Mouse (Mus musculus) heart, embryonic 14.5 days (tissue): ENCODE measurements around the gene Dgke. TPM values are rescaled to one million over a fixed set of nuclear protein-coding genes. Genes with fewer than 3 reads are reported as not detected.
"Not testable (repeated sequence)": the region's sequence is repeated elsewhere in the genome, so short reads cannot be mapped to it uniquely, and the experiment has no call there.

Experiments used
- ATAC-seq: fragments of 200-750 bp; cut with Nextera tagmentation; 2 replicates; pipeline ENCODE4 v1.8.0; 2017; ENCODE audit warnings: low read depth, moderate TSS enrichment; ENCODE audit not compliant: insufficient number of reproducible peaks, insufficient read depth, low FRiP score
- H3K27ac ChIP-seq, 2 experiments: fragments of 200-500 bp in 1 of 2; fragments of 300-500 bp in 1 of 2; sonication (generic) in 1 of 2; replicated peaks in 1 of 2; 2 replicates each; pipeline ENCODE4 v1.5.1; 2012 to 2014; ENCODE audit warnings: low read depth in 2 of 2, low read length in 2 of 2, control low read depth in 1 of 2, mild to moderate bottlenecking in 1 of 2, mixed read lengths in 1 of 2; ENCODE audit not compliant: control insufficient read depth in 1 of 2, insufficient read depth in 1 of 2
- H3K27me3 ChIP-seq: fragments of 300-500 bp; sonication (generic); 2 replicates; pipeline ENCODE4 v1.6.1; 2014; ENCODE audit warnings: mild to moderate bottlenecking, low read length, control low read depth; ENCODE audit not compliant: control insufficient read depth, insufficient read depth
- H3K36me3 ChIP-seq: fragments of 300-500 bp; sonication (generic); 2 replicates; pipeline ENCODE4 v1.6.1; 2014; ENCODE audit warnings: mild to moderate bottlenecking, control low read depth, low read length, mixed read lengths; ENCODE audit not compliant: control insufficient read depth, insufficient read depth
- H3K4me1 ChIP-seq, 2 experiments: fragments of 200-500 bp in 1 of 2; fragments of 300-500 bp in 1 of 2; sonication (generic) in 1 of 2; 2 replicates each; pipeline ENCODE4 v1.6.1; 2012 to 2014; ENCODE audit warnings: low read length in 2 of 2, control low read depth in 1 of 2, mixed read lengths in 1 of 2; ENCODE audit not compliant: control insufficient read depth in 2 of 2, insufficient read depth in 2 of 2
- H3K4me2 ChIP-seq: fragments of 300-500 bp; sonication (generic); 2 replicates; pipeline ENCODE4 v1.6.1; 2014; ENCODE audit warnings: mild to moderate bottlenecking, low read length
- H3K4me3 ChIP-seq, 2 experiments: fragments of 200-500 bp in 1 of 2; fragments of 300-500 bp in 1 of 2; sonication (generic) in 1 of 2; 2 replicates each; pipeline ENCODE4 v1.5.1; 2012 to 2014; ENCODE audit warnings: low read length in 2 of 2, mild to moderate bottlenecking in 2 of 2, control low read depth in 1 of 2, low read depth in 1 of 2, moderate library complexity in 1 of 2; ENCODE audit not compliant: control insufficient read depth in 1 of 2, insufficient read depth in 1 of 2
- H3K9ac ChIP-seq: fragments of 300-500 bp; sonication (generic); 2 replicates; pipeline ENCODE4 v1.6.1; 2014; ENCODE audit warnings: mild to moderate bottlenecking, low read length
- H3K9me3 ChIP-seq: fragments of 300-500 bp; sonication (generic); 2 replicates; pipeline ENCODE4 v1.6.1; 2016; ENCODE audit warnings: low read length, control low read depth; ENCODE audit not compliant: control insufficient read depth
- WGBS: fragments of 180-500 bp; shearing (Covaris S2); extraction: QIAGEN DNeasy Blood & Tissue Kit; methylation state at CpG from one replicate; pipeline ENCODE4 v1.1.7; 2014; 5-methylcytosine and 5-hydroxymethylcytosine counted together
- polyA plus RNA-seq: library from polyadenylated mRNA; unstranded; fragments of >200 nt; fragmentation: Nextera tagmentation; extraction: Ambion mirVana; gene quantifications from 2 replicates; pipeline ENCODE4 v1.2.1, GENCODE M21; 2014

Gene Dgke
- polyA plus RNA-seq, 1 experiment from 2014 or later: 6.7 TPM

GRCm38 (mm10) chr11:89084601-89085000, 18.0 kb upstream of the Dgke start:
- Histone ChIP-seq H3K27ac (no peak overlapping the region), H3K9ac (no peak overlapping the region), H3K4me1 (no peaks in the 10 kb centered on the region), H3K9me3 (no peaks in the 10 kb centered on the region), H3K4me3 (no peak overlapping the region), H3K36me3 (no peaks in the 10 kb centered on the region), H3K4me2 (no peak overlapping the region), H3K27me3 (no peaks in the 10 kb centered on the region)
- 36% methylated on average over 7 of the region's 7 CpGs for WGBS
- no peak for ATAC-seq

- H3K9me3 ChIP-seq, ATAC-seq, H3K27ac ChIP-seq, H3K9ac ChIP-seq, H3K27me3 ChIP-seq, H3K36me3 ChIP-seq, H3K4me1 ChIP-seq, H3K4me3 ChIP-seq, H3K4me2 ChIP-seq: not testable (repeated sequence)
- 77% methylated on average over 3 of the region's 3 CpGs for WGBS
Measured at GRCm38 (mm10) chr11:89082691-89083090, 16.0 kb upstream of the Dgke start.

- H3K9me3 ChIP-seq, H3K4me1 ChIP-seq, H3K9ac ChIP-seq, H3K27me3 ChIP-seq, H3K27ac ChIP-seq, H3K4me3 ChIP-seq, H3K4me2 ChIP-seq, ATAC-seq, H3K36me3 ChIP-seq: not testable (repeated sequence)
- WGBS: 83% methylated on average over 5 of the region's 5 CpGs
Measured at GRCm38 (mm10) chr11:89081906-89082305, 15.3 kb upstream of the Dgke start.

- WGBS: 83% methylated on average over 16 of the region's 16 CpGs
- no peak for ATAC-seq
- Histone ChIP-seq H3K27me3 (no peaks in the 10 kb centered on the region), H3K27ac (no peak overlapping the region), H3K4me1 (peaks cover 0 to 2% of the 10 kb centered on the region in 2 experiments; a peak in 1 of 4 replicates), H3K9me3 (no peaks in the 10 kb centered on the region), H3K4me2 (no peak overlapping the region), H3K4me3 (no peak overlapping the region), H3K9ac (no peak overlapping the region), H3K36me3 (no peaks in the 10 kb centered on the region)
Measured at GRCm38 (mm10) chr11:89078996-89079680, 12.5 kb upstream of the Dgke start.

GRCm38 (mm10) chr11:89078305-89078704, 11.7 kb upstream of the Dgke start:
- Histone ChIP-seq H3K4me1 (peaks cover 0 to 2% of the 10 kb centered on the region in 2 experiments; a peak in 1 of 4 replicates), H3K4me2 (no peak overlapping the region), H3K36me3 (no peaks in the 10 kb centered on the region), H3K9ac (no peak overlapping the region), H3K9me3 (no peaks in the 10 kb centered on the region), H3K4me3 (no peak overlapping the region), H3K27me3 (no peaks in the 10 kb centered on the region), H3K27ac (no peak overlapping the region)
- 84% methylated on average over 3 of the region's 3 CpGs for WGBS
- no peak for ATAC-seq

- Histone ChIP-seq H3K9ac (no peak overlapping the region), H3K4me2 (no peak overlapping the region), H3K27me3 (no peaks in the 10 kb centered on the region), H3K4me1 (peaks cover 0 to 2% of the 10 kb centered on the region in 2 experiments; a peak in 1 of 4 replicates), H3K36me3 (no peaks in the 10 kb centered on the region), H3K9me3 (no peaks in the 10 kb centered on the region), H3K27ac (no peak overlapping the region), H3K4me3 (no peak overlapping the region)
- WGBS: 83% methylated on average over 8 of the region's 8 CpGs
- no peak for ATAC-seq
Measured at GRCm38 (mm10) chr11:89077601-89078000, 11.0 kb upstream of the Dgke start.

- H3K4me2 ChIP-seq: no peak overlapping the region
- no peak for ATAC-seq
- WGBS: 62% methylated on average over 4 of the region's 4 CpGs
- H3K9me3 ChIP-seq: no peaks in the 10 kb centered on the region
- no peak overlapping the region for H3K27ac ChIP-seq
- H3K36me3 ChIP-seq: no peaks in the 10 kb centered on the region
- no peak overlapping the region for H3K4me3 ChIP-seq
- peaks cover 0 to 2% of the 10 kb centered on the region in 2 experiments; a peak in 1 of 4 replicates for H3K4me1 ChIP-seq
- no peaks in the 10 kb centered on the region for H3K27me3 ChIP-seq
- no peak overlapping the region for H3K9ac ChIP-seq
Measured at GRCm38 (mm10) chr11:89076370-89076821, 9.7 kb upstream of the Dgke start.
